Mouse (Mus musculus) T-cell, adult 66 days (primary cell): ENCODE data around the gene Eif2s3y. TPM values are rescaled to one million over a fixed set of nuclear protein-coding genes. Genes with fewer than 3 reads are reported as not detected.

ENCODE experiments used
- total RNA-seq, 2 experiments: library from RNA; stranded (reverse); gene quantifications; 3 replicates in 1 of 2; 4 replicates in 1 of 2; pipeline ENCODE4 v1.2.4; 2023

The Eif2s3y gene
- 100 to 1,000 TPM in 1 of 2 experiments, not detected in 1; 127 TPM for total RNA-seq

GRCm38 (mm10) chrY:1009882-1010751 lies at the start of gene Eif2s3y:
TSS of gene Eif2s3y (plus strand) at chrY:1010543.

Other genes starting within 250 kb of the Eif2s3y start
- not detected for gene Zfy1, start 213.1 kb upstream of the Eif2s3y start, total RNA-seq
- gene Uba1y, start 191.9 kb upstream of the Eif2s3y start, total RNA-seq = not detected
- gene Kdm5d, start 112.8 kb upstream of the Eif2s3y start, total RNA-seq = 10 to 100 TPM in 1 of 2 experiments, not detected in 1; 52.9 TPM
- 10 to 100 TPM in 1 of 2 experiments, not detected in 1; 65.8 TPM for gene Uty, start 235.2 kb downstream of the Eif2s3y start, total RNA-seq